Mouse (Mus musculus) heart, adult 8-10 months (tissue): Measurements from ENCODE around the gene Tlr9. TPM values are rescaled to one million over a fixed set of nuclear protein-coding genes. Genes with fewer than 3 reads are reported as not detected.
A peak's percentile ranks its signal among the peaks of the same experiment; 100 is the strongest.

ENCODE experiments used
- DNase-seq: peaks from one replicate; pipeline ENCODE4 v3.0.0; 2022; ENCODE audit warnings: low spot score
- microRNA-seq: library from miRNA; unstranded; fragments of <30 nt; microRNA quantifications from one replicate; pipeline ENCODE4 v1.2.0, GENCODE M21; 2022
- total RNA-seq, 4 experiments: library from RNA; stranded (reverse); gene quantifications; 2 replicates each; pipeline ENCODE4 v1.2.4; 2022

Tlr9 gene
- total RNA-seq, 4 experiments from 2014 or later = 0.33 to 0.57 (median 0.42) TPM

DNA sequence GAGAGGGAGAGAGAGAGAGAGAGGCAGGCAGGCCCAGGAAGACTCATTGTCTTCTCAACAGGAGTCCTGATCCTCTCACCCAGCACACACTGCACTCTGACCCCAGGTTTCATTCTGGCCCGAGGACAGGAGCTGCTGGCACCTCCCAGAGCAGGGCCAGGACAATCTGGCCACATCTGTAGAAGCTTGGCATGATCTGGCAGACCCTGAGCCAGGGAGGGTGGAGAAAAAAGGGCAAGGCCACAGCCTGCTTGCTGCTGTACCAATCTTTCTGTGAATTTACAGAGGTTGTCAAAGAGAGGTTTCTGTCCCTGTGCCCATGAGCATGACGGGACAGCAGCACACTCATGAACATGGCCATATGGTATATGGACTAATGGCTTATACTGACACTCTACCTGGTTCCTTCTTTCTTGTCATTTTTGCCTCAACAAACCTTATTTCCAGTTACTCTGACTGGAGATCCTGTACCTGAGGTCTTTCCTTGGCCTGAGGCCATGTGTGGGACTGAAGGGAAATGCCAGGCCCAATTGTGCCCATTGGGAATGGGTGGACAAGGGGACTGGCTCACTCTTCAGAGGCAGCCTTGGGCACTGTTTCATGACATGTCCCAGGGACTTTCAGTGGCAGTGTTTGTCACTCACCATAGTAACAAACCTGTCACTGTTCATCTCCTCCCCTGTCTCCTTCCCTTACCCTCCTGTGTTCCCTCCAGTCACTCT is 44.7 kb downstream of the Tlr9 start:
- DNase-seq = no peak

DNA sequence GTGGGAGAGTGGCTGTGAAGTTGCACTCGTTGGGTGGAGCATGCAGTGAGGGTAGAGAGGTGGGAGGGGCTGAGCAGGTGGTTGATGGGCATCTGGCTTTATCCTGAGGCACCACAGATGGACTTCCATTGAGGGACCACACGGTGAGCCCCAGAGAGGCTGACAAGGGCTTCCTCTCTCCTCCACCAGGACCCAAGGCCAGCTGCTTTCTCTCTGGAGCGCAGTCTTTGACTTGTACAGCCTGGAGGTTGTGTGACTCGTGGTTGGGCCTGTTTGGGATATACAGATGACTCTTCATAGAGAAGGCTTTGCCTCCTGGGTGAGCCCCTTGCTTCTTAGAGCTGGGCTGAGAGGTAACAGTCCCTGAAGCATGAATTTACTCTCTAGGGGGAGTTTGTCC is 46.0 kb downstream of the Tlr9 start:
- DNase-seq = no peak

DNA sequence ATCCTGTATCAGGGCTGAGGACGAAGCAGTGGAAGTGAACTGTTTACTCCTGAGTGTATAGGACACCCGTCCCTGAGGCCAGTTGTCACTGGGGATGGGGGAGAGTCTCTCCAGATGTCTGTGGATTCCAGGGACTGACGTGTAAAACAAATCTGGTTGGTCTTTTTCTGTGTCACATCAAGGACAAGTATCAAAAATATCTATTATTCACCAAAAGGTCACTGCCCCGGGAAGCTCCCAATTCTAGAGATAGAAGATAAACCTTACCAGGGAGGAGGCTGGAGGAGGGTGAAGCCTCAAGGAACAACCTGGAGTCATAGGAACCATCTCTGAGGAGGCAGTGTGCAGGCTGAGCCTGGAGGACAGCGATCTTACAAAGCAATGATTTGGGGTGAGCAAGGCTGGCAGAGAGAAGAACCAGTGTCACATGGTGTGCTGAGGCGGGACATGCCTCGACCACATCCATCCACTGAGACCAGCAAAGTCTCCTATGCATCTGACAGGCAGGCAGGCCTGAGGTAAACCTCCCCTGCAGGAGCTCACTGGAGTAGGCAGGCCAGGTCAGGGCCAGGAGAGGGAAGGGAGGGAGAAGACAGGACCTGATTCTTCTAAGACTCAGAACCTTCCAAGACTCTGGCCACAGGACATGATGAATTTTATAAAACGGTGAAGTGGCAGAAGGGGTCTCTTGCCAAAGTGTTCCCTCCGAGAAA is 46.8 kb downstream of the Tlr9 start:
- DNase-seq = no peak

DNA sequence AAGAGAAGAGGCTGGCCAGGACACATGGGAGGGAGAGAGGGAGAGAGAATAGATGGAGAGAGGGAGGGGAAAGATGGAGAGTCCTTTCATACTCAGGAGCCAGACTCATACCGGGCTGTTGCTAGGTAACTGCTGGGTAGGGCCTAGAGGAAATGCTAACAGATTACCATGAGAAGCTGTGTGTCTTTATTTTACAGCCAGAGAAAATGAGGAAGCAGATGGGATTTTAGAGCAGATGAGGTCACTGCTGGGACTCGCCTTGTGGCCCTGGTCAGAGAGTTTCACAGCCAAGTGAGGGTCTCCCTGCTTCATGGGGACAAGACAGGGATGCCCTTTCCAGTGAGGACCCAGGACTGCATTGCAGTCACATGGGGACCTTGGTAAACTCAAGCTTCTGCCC is 47.5 kb downstream of the Tlr9 start:
- DNase-seq = no peak

DNA sequence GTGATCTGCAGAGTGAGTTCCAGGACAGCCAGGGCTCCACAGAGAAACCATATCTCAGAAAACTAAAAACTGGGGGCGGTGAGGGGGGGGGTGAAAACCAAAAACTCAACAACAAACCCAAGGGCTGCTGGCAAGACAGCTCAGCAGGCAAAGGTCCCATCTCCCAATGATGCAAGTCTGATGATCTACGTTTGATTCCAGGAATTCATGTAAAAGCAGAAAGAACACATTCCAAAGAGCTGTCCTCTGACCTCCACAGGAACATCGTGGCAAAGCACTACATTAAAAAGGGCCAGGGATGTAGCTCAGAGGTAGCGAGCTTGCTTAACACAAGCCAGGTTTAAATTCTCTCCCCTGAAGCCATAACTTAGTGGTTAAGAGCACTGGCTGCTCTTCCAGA is 48.3 kb downstream of the Tlr9 start:
- no peak for DNase-seq

DNA sequence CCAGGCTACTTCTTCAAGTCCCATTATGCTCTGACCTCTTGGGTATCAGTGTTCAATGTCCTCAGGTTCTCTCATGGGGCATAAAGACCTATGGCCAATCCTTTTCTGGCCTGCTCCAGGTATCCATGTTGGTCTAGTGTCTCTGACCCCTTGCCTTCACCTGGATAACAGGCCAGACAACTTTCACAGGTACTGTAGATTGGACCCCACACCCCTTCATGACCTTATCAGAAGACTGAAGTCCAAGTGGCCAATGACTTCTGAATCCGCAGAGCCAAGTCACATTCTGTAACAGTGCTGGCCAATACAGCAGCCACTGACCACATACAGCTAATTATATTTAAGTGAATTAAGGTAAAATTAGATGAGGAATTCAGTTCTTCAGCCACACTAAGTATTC is 49.9 kb downstream of the Tlr9 start:
- no peak for DNase-seq

DNA sequence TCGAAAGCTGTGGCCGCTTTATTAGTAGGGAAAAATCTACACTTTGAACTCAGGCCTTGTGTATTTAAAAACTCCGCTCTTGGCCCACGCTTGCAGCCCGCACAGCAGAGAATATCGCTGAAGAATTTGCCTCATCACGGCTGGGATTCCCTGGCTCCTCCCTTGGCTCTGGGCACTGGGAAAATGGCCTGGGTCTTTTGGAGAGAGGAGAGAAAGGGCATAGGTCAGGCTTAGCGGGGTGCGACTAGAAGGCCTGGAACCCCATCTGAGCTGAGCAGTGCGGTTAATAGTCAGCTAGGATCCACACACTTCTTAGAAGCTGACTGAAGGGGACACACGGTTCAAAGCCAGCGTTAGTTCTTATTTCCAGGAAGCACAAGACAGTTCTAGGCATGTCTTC is 50.9 kb downstream of the Tlr9 start:
- DNase-seq = no peak

DNA sequence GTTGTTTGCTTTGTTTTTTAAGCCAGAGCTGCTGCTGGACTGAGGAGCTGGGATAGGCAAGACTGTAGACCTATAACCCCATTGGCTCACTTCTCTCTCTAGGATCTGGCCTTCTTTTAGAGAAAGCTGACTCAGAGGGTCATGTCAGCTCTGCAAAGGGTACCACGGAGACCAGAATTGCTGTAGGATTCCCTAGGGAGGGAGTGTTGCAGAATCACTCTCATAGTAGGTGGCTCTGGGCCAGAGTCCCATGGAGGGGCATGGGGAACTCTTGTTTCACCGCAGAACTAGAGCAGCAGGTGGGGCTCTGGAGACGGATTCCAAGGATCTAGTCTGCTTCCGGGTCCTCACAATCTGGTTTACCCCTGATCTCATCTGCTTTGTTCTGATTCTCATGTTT is 51.4 kb downstream of the Tlr9 start:
- DNase-seq = no peak

DNA sequence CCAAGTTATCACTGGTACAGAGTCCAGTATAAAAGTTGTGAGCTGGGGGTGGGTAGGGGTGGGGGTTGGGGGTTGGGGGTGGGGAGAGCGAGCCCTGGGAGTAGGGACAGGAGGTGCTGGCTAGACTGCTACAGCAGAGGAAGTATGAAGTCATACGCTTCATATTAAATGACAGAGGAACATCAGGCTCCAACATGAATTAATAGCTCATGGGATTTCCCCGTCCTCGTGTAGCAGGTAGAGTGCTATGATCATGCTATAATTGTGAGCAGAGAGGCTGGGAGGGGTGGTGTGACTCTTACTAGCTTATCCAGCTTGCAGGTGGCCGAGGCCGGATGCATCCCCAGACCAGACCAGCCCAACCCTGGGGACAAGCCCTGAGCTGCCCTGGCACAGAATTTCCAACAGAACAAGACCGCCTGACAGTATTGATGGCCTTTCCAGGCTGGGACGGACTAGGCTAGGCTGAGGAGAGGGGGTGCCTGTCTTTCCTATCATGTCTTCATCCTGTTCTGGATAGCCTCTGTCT is 52.3 kb downstream of the Tlr9 start:
- no peak for DNase-seq

DNA sequence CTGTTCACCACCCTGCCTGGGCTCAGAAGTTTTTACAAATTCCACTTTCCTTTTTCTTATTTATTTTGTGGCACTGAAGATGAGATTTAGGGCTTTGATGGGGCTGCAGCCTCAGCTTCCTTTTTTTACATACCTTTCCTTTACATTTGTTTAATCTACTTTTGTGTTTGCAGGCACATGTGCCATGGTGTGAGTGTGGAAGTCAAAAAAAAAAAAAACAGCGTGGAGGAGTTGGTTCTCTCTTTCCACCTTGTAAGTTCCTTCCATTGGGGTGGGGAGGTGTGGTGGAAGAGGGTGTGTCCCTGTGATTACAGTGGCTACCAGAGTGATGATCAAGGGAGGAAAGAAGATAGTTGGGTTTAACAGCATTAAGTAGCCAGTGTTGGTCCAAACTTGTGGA is 53.4 kb downstream of the Tlr9 start:
- no peak for DNase-seq

Small RNA genes within 50 kb of the gene (microRNA-seq; reads per million reads assigned to microRNA genes)
- gene Mirlet7g = 103,982 reads per million, percentile 100 among the genes with 10 or more reads in this experiment

Other genes starting within 250 kb of the Tlr9 start
- gene Col6a4, start 125.8 kb upstream of the Tlr9 start, total RNA-seq = not detected
- 1 to 10 TPM; 1.5 to 2.6 (median 1.9) TPM for gene Glyctk, start 64.5 kb upstream of the Tlr9 start, total RNA-seq
- 10 to 100 TPM; 29.6 to 38.5 (median 34.0) TPM for gene Wdr82, start 51.7 kb upstream of the Tlr9 start, total RNA-seq
- gene Ppm1m, start 22.9 kb upstream of the Tlr9 start, total RNA-seq = 10 to 100 TPM in 3 of 4 experiments, 1 to 10 TPM in 1; 9.4 to 12.8 (median 12.3) TPM
- gene Twf2, start 19.5 kb upstream of the Tlr9 start, total RNA-seq = 100 to 1,000 TPM; 188 to 245 (median 236) TPM
- 100 to 1,000 TPM; 335 to 477 (median 407) TPM for gene Alas1, start 26.1 kb downstream of the Tlr9 start, total RNA-seq
- gene Poc1a, start 58.5 kb downstream of the Tlr9 start, total RNA-seq = 1 to 10 TPM; 3.2 to 4.9 (median 4.7) TPM
- 10 to 100 TPM; 53.4 to 67.0 (median 62.7) TPM for gene Dusp7, start 146.0 kb downstream of the Tlr9 start, total RNA-seq
- gene Rpl29, start 206.9 kb downstream of the Tlr9 start, total RNA-seq = 100 to 1,000 TPM; 256 to 304 (median 274) TPM
- 10 to 100 TPM; 23.1 to 28.9 (median 25.7) TPM for gene Acy1, start 215.7 kb downstream of the Tlr9 start, total RNA-seq
- gene Abhd14b, start 224.9 kb downstream of the Tlr9 start, total RNA-seq = 10 to 100 TPM in 2 of 4 experiments, 1 to 10 TPM in 2; 6.0 to 11.8 (median 9.6) TPM
- 10 to 100 TPM; 17.5 to 20.6 (median 19.5) TPM for gene Abhd14a, start 225.1 kb downstream of the Tlr9 start, total RNA-seq
- gene Pcbp4, start 230.7 kb downstream of the Tlr9 start, total RNA-seq = 10 to 100 TPM; 72.2 to 76.0 (median 74.5) TPM
- under 1 TPM in 1 of 4 experiments, not detected in 3; 0.19 TPM for gene Gpr62, start 243.3 kb downstream of the Tlr9 start, total RNA-seq